Mouse (Mus musculus) hematopoietic stem cell, adult 5-6 weeks (primary cell): ENCODE measurements around the gene Egfl6. TPM values are rescaled to one million over a fixed set of nuclear protein-coding genes. Genes with fewer than 3 reads are reported as not detected.
"Not testable (repeated sequence)": the region's sequence is repeated elsewhere in the genome, so short reads cannot be mapped to it uniquely, and the experiment has no call there.

Source experiments
- ATAC-seq, 2 experiments: fragments of 125-278 bp in 1 of 2; replicated peaks in 1 of 2; 2 replicates each; pipeline ENCODE4 v1.8.0; 2016 to 2017; ENCODE audit warnings: inconsistent platforms in 2 of 2, mild to moderate bottlenecking in 2 of 2, moderate number of reproducible peaks in 2 of 2, low read depth in 1 of 2, moderate TSS enrichment in 1 of 2; ENCODE audit not compliant: low FRiP score in 2 of 2, poor library complexity in 2 of 2, severe bottlenecking in 2 of 2, insufficient read depth in 1 of 2, low TSS enrichment in 1 of 2
- total RNA-seq: library from RNA; stranded (forward); fragments of 172-1452, 232-1000 nt; gene quantifications from 2 replicates; pipeline ENCODE4 v1.2.3, GENCODE M21; 2017

The Egfl6 gene
- total RNA-seq, 1 experiment from 2014 or later = not detected

DNA sequence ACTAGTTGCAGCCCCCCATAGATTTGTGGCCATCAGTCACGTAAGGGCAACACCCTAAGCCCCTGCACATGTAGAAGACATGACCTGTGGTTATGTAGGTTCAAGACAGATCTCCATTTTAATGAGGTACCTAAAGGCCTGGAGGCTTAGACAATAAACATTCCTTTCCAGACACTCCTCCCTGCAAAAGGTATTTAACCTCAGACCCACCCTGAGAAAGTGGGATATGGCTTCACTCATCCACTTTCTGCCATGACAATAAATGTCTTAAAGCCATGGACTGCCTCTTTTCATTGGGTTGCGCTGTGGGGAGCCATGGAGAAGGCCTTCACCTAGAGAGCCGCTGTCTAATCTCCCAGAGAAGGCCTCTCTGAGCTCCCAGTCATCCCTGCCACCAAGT, 57.4 kb downstream of the Egfl6 start:
- ATAC-seq = no peak

DNA sequence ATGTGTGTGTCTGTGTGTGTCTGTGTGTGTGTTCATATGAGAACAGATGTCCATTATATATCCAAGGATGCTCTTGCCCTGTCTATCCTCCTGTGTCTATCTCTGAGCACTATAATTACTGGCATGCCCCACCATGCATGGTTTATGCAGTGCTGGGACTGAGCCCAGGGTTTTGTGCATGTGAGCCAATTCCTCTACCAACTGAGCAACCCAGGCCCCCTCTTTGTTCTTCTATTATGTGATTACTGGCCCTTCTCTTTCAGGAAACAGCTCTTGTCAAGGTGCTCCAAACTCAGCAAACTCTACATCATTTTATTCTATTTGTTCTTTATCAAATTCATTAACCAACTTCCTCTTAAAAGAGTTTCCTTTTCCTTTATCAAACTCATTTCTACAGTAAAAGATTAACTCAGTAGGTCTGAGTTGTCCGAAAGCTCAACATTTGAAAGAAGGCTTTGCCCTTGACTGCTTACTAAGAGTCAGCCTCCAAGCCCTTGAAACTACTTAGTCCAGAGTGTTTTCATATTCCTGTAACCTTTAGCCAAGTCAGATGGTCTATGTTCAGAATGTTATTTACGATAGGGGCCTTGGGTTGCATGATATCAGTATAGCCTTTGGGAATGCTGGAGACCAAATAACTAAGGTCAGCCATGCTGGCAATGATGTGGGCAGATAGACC, 59.7 kb downstream of the Egfl6 start:
- ATAC-seq = no peak

- ATAC-seq = peak in 1 of 2 experiments; percentile 29; a peak in 1 of 4 replicates
These were observed 64.7 kb downstream of the Egfl6 start for GRCm38 (mm10) chrX:166520782-166521181.

DNA sequence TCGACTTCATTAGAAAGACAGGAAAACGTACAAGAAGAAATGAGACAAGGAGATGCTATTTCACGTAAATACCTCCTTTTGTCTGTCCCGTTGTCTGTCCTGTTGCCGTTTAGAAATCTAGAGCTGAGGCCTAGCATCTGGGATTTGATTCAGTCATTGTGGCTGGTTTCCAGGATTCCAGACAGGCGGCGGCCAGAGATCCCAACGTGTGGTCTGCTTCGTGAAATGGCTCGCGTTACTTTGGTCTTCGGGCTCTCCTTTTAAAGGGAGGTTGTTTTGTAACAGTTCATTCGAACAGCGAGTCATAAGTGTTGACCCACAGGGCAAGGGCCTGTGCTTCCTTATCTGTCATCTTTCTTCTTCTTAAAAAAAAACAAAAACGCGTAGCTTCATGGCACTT, 67.2 kb downstream of the Egfl6 start, which contains the start of gene Tceanc:
Tceanc (minus strand) TSS at position 223 of the 400 bp plus-strand sequence.
- no peak for ATAC-seq

DNA sequence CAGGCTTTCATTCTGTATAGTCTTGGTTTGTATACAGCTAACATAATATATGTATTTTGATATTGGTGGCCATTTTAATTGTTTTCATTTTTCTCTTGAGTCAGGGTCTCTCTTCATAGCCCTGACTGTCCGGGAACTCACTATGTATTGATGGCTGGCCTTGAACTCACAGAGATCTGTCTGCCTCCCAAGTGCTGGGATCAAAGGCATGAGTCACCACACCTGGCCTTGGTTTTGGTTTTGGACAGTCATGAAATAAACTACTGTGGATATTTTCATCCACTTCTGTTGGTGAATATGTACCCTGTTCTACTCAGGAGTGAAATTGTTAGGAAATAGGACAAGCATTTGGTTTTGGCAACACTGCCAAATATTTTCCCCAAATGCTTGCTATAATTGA, 68.9 kb downstream of the Egfl6 start:
- no peak for ATAC-seq

DNA sequence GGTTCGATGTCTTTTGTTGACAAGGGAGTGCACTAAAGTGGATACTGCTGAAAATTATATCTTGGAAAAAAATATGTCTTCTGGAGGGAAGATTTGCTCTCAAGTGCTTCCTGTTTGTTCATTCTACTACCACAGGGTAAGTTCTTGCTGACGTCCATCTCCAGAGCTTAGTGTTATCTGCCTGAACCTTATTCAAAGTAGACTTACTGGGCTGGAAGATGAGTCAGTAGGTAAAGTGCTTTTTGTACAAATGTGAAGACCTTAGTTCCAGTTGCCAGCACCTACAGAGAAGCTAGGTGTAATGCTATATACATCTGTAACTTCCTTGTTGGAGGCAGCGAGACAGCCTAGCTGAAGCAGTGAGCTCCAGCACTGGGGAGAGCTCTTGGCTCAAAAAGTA, 69.6 kb downstream of the Egfl6 start:
- ATAC-seq = no peak

DNA sequence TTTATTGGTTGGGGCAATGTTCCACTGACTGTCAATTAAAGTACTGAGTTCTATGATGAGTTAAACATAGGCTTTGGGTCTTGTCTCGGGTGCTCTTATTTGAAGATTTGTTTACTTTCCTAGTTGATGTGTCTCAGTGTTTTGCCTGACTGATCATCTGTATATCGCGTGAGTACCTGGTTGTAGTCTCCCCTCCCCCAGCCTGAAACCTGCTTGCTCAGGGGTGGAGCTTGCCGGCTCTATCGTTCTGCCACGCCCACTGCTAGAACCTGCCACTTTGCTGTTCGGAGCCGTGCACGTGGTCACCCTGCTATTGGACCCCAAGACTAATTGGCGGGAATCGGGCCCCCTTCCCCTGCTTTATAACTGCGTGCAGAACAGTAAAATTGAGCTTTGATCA, 71.5 kb downstream of the Egfl6 start:
- not testable (repeated sequence) for ATAC-seq

DNA sequence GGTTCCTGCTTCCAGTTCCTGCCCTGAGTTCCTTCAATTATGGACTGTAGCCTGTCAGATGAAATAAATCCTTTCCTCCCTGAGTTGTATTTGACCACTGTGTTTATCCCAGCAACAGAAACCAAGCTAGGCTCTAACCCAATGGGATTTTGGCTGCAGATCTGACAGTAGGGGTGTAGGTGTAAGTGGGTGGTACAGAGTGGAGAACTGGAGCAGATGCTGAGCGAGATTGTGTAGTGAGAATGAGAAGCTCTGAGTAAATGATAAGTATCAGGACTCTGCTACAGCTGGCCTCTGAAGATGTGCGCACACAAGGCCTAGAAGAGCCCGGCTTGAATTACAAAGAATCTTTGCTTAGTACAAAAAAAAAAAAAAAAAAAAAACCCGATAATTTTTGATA, 73.4 kb downstream of the Egfl6 start:
- no peak for ATAC-seq

DNA sequence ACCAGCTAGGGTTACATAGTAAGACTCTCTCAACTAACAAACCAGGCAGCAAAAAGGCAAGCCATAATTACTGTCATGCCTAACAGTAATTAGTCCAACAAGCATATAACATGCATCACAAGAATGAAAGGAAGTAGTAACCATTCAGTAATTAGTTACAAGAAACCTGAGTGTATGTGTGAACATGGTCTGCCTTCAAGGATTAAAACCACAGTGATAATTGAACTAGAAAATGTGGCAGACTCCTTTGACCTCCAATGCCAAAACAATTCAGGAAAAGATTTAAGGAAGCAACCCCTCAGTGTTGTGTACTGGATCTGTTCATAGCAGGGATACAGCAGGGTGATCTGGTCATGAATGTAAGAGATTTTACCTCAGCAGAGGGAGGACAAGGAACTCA, 74.4 kb downstream of the Egfl6 start:
- no peak for ATAC-seq

DNA sequence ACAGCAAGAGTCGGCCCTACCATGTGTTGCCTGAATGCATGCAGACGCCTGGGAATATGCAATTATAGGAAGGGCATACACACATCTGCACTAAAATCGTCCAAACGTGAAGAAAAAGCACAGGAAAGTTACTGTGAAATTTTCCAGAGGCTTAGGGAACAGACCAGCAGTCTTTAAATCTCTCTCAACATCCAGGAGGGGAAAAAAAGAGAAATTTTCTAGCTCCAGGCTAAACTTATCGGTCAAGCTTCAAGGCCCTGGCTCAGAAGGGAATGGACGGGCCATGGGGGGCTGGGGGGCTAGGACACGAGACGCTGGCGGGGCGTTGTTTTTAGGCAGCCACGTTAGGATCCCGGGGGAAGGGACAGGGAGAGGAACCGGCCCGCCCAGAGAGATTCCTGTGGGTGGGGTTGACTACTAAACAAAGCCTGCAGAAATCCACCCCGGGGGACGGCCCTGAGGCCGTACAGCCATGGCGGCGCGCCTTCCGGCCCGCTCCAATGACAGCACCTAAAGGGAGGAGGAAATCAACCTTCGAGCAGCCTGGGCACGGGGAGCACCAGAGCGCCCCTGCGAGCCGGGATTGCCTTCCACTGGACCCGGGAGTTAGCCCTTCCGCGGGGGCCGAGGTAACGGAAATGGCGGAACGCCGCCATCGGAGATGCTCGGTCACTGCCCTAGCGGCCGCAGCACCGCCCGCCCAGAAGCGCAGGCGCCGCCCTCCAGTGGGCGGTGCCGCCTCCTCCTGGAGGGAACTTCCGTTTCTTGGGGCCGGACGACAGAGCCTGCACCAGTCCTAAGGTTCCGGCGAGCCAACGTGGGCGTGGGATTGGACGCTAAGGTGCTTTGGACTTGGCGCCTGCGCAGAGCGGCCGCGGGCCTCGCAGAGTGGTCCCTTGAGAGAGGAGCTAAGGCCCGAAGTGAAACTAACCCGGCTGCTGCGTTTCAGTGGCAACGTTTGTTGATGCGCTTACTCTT, 75.5 kb downstream of the Egfl6 start:
- ATAC-seq = peak; percentile 98 to 99

DNA sequence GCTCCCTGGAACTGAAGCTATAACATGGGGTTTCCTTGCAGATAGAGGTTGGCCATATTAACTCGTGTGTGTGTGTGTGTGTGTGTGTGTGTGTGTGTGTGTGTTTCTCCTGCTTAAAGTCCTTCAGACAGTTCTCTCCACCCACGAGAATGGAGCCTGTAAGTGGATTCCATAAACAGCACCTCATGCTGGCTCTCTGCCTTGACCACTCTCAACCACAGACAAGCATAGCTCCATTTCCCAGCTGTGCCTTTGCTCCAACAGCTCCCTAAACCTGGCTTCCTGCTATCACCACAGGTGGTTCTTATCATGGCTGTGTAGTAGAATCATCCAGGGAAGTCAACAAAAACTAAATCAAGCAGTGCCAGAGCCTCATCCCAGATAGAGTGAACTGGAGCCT, 81.1 kb downstream of the Egfl6 start:
- ATAC-seq = no peak

DNA sequence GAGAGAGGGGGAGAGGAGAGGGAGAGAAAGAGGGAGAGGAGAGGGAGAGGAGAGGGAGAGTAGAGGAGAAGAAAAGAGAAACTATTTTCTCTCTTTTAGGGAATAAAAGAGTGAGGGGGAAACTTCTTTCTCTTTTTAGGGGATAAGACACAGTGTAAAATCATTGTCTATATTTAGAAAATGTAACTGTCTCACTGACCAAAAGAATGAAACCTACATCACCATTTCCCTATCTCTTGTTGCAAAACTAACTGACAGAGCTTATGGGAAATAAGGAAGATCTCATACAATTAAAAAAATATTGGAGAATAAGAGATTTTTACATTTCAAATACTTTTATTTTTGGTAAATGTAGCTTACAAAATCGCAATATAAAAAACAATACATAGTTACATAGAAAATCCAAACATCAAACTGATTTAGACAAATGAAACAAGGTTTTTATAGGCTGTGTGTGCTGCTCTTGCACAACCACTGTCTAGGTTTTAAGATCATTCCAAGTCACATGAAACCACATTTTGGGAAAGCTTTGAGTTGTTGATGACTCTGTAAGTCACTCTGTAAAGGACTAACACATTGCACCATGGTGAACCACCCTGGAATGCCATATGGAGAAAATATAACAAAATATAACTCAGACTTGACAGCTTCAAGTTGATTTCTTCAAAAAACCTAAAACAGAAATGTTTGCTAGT, 85.9 kb downstream of the Egfl6 start:
- no peak for ATAC-seq

- ATAC-seq = peak; percentile 32 to 42; a peak in 1 of 4 replicates
These were observed 87.7 kb downstream of the Egfl6 start for GRCm38 (mm10) chrX:166497771-166498170.

DNA sequence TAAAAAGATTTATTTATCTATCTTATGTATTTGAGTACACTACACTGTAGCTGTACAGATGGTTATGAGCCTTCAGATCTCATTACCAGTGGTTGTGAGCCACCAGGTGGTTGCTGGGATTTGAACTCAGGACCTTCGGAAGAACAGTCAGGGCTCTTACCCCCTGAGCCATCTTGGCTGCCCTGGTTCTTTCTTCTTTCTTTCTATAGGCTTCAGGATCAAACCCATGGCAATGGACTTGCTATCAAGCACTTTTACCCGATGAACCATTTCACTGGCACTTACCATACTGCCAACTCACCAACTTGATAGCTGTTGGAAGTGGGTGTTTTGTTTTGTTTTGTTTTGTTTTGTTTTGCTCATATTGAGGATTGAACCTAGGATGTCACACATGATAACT, 90.5 kb downstream of the Egfl6 start:
- no peak for ATAC-seq

DNA sequence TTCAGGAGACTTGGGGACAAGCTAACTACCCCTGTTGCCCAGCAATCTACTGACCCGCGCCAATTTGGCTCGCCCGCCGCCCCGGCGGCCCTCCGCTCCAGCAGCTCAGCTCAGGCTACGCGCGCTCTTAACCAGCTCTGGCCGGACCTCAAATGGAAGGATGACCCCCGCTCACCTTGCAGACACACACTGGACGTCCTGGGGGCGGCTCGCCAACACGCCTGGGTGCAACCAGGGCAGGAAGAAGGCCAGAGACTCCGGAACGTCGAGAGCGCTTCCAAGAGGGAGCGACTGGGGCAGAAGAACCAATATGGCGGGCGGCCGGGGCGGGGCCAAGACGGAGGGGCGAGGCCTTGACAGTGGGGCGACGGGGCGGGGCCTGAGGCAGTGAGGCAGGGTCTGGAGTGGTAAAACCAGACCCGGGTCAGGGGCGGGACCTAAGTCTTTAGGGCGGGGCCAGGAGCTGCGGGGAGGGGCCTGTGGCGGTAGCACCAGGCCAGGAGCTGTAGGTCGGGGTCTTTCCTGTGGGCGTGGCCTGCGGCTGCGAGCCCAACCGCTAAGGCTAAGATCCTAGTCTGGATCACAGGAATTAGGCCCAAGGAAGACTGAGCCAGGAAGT, 106.0 kb downstream of the Egfl6 start, which contains the start of gene Rab9:
Rab9 (minus strand) TSS at position 503 of the 619 bp plus-strand sequence.
- peak; percentile 93 to 97 for ATAC-seq

DNA sequence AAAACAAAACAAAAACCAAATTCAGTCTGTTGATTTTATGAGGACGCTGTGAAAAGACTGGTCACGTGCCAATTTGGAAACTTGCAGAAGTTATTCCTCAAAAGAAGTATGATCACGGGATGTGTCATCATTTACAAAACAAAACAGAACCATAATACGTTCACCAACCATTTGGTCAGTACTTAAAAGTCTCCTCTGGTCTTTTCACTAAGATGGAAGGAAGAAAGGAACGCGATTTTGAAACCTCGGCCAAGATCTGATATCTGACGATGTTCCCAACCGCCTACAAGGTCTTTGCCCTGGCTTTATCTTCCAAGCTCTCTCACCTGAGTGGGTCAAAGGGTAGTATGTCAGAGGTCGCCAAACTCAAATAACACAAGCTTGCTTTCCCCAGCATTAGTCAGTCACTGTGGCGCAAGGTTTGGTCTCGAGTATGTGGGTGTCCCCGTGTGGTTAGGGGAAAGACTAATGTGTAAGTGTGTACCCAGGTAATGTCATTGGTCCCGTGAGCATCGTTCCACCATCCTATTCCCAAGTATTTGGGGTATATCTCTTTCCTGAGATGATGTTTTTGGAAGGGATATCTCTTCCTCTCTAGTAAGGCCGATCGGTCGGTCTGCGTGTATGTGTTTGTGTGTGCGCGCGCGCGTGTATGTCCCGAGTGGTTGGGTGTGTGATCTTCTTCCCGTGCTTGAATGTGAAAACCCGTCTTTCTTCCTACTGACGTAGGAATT, 106.7 kb downstream of the Egfl6 start:
- ATAC-seq = peak in 1 of 2 experiments; percentile 14; a peak in 1 of 4 replicates

- ATAC-seq = no peak
These were observed 108.1 kb downstream of the Egfl6 start for GRCm38 (mm10) chrX:166477393-166477792.
